Mouse (Mus musculus) left cerebral cortex, postnatal 14 days (tissue): ENCODE data around the gene Cald1. TPM values are rescaled to one million over a fixed set of nuclear protein-coding genes. Genes with fewer than 3 reads are reported as not detected.

Experiments used
- DNase-seq, 2 experiments: peaks; one replicate each; pipeline ENCODE4 v3.0.0; 2021 to 2022; ENCODE audit warnings: low spot score in 2 of 2, mixed read lengths in 1 of 2
- intact Hi-C: fragments of 180-260 bp; cut with DNase I; formaldehyde crosslinking; loops from one replicate; pipeline ENCODE4 v1.15.1; 2025
- total RNA-seq, 2 experiments: library from RNA; stranded (reverse); gene quantifications; 2 replicates each; pipeline ENCODE4 v1.2.3; 2021

The Cald1 gene
- total RNA-seq, 2 experiments from 2014 or later, result 20.8 to 23.8 TPM

GRCm38 (mm10) chr6:34658791-34659190 lies 60.5 kb downstream of the Cald1 start:
- intact Hi-C loops, result no loop called here
- peak; percentile 12 to 20 for DNase-seq

- peak in 1 of 2 experiments; percentile 9 for DNase-seq
- intact Hi-C loops, result no loop called here
These were observed 62.4 kb downstream of the Cald1 start for GRCm38 (mm10) chr6:34660724-34661123.

GRCm38 (mm10) chr6:34662626-34663025 lies 64.3 kb downstream of the Cald1 start:
- intact Hi-C loops, result no loop called here
- no peak for DNase-seq

- no peak for DNase-seq
These were observed 66.0 kb downstream of the Cald1 start for GRCm38 (mm10) chr6:34664291-34664690.

GRCm38 (mm10) chr6:34664749-34665148 lies 66.4 kb downstream of the Cald1 start:
- intact Hi-C loops, result no loop called here
- no peak for DNase-seq

More at GRCm38 (mm10) chr6:34664291-34664690, 66.0 kb downstream of the Cald1 start:
- intact Hi-C loops, result no loop called here

GRCm38 (mm10) chr6:34668739-34669254 lies 70.5 kb downstream of the Cald1 start:
- intact Hi-C loops, result no loop called here
- DNase-seq, result no peak

GRCm38 (mm10) chr6:34671355-34671754 lies 73.1 kb downstream of the Cald1 start:
- intact Hi-C loops, result no loop called here
- DNase-seq, result no peak

- no peak for DNase-seq
- intact Hi-C loops, result no loop called here
These were observed 76.1 kb downstream of the Cald1 start for GRCm38 (mm10) chr6:34674416-34674815.

GRCm38 (mm10) chr6:34674897-34675296 lies 76.6 kb downstream of the Cald1 start:
- intact Hi-C loops, result no loop called here
- DNase-seq, result no peak

- intact Hi-C loops, result no loop called here
- no peak for DNase-seq
These were observed 83.8 kb downstream of the Cald1 start for GRCm38 (mm10) chr6:34682126-34682525.

GRCm38 (mm10) chr6:34684886-34685285 lies 86.6 kb downstream of the Cald1 start:
- no peak for DNase-seq
- intact Hi-C loops, result no loop called here

- intact Hi-C loops, result no loop called here
These were observed 90.7 kb downstream of the Cald1 start for GRCm38 (mm10) chr6:34688971-34689370.

GRCm38 (mm10) chr6:34691416-34691815 lies 93.1 kb downstream of the Cald1 start:
- DNase-seq, result no peak
- intact Hi-C loops, result no loop called here

More at GRCm38 (mm10) chr6:34688971-34689370, 90.7 kb downstream of the Cald1 start:
- DNase-seq, result no peak

GRCm38 (mm10) chr6:34694096-34694495 lies 95.8 kb downstream of the Cald1 start:
- no peak for DNase-seq
- intact Hi-C loops, result no loop called here

GRCm38 (mm10) chr6:34703421-34704120 lies 105.3 kb downstream of the Cald1 start:
- intact Hi-C loops, result no loop called here
- DNase-seq, result no peak

- intact Hi-C loops, result no loop called here
These were observed 109.2 kb downstream of the Cald1 start for GRCm38 (mm10) chr6:34707521-34707920.

GRCm38 (mm10) chr6:34708650-34709265 lies 110.5 kb downstream of the Cald1 start:
- intact Hi-C loops, result no loop called here
- peak; percentile 18 to 26 for DNase-seq

More at GRCm38 (mm10) chr6:34707521-34707920, 109.2 kb downstream of the Cald1 start:
- DNase-seq, result no peak

- peak; percentile 25 to 39 for DNase-seq
- intact Hi-C loops, result no loop called here
These were observed 111.0 kb downstream of the Cald1 start for GRCm38 (mm10) chr6:34709289-34709688.

GRCm38 (mm10) chr6:34709946-34710682 lies 111.8 kb downstream of the Cald1 start:
- intact Hi-C loops, result no loop called here
- DNase-seq, result no peak

- intact Hi-C loops, result no loop called here
These were observed 112.5 kb downstream of the Cald1 start for GRCm38 (mm10) chr6:34710848-34711247.

More at GRCm38 (mm10) chr6:34710848-34711247, 112.5 kb downstream of the Cald1 start:
- no peak for DNase-seq
